Mouse (Mus musculus): ENCODE results near the gene St6galnac3. TPM values are rescaled to one million over a fixed set of nuclear protein-coding genes. Genes with fewer than 3 reads are reported as not detected.

St6galnac3 gene
- polyA plus RNA-seq, 1 experiment from 2014 or later: 31.0 TPM

DNA sequence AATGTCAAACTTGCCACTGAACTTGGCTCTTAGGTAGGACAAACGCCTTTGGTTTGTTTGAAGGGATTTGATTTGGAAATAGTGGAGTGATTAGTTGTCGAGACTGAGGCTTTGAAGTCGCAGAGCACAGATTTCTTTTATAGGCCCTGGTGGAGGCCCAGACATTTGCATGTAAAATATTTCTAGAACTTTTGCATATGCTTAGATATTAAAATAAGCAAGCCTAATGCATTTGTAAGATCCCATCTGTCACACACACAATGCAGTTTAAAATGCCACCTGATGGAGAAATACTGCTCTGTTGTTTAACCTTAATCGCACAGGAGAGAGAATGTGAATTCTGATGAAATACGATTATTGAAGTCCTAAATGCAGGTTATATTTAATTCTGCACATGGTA lies 380.0 kb downstream of the St6galnac3 start:
- Histone ChIP-seq H3K4me3 (ENCODE audit: low read length) (no peak overlapping the region), H3K27ac (ENCODE audit: low read length) (no peak overlapping the region), H3K9me3 (ENCODE audit: control insufficient read depth, low read length) (no peaks in the 10 kb centered on the region), H3K36me3 (ENCODE audit: control insufficient read depth, insufficient read depth, low read length) (no peaks in the 10 kb centered on the region), H3K27me3 (replicated peaks; ENCODE audit: control insufficient read depth, insufficient read depth, low read length) (no peaks in the 10 kb centered on the region), H3K4me1 (ENCODE audit: control insufficient read depth, insufficient read depth, low read length) (0 out of 2 replicates have a peak, but pooled peaks cover 4% of the 10 kb centered on the region), H3K4me2 (ENCODE audit: low read depth, low read length) (no peak overlapping the region), H3K9ac (ENCODE audit: low read depth, low read length) (no peak overlapping the region)
- ATAC-seq: no peak
- WGBS: 80% methylated on average over 5 of the region's 5 CpGs

DNA sequence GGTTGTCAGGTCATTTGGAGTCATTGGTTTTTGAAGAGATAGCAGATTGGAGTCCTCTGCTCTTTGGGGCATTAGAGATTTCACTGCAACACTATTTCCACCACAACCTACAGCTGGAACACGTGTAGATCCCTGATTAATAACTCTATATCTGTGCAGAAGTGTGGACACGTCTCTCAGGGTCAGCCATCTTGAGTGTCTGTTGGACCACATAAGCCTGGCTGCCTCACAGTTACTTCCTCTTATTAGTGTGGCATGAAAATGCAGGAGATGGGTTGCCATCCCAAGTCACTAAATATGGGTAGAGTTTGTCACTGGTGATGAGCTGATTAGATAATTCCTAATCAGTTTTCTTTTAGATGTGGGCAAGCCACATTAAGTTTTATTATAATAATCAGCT lies 385.0 kb downstream of the St6galnac3 start:
- WGBS: 69% methylated on average over 2 of the region's 2 CpGs
- Histone ChIP-seq H3K4me2 (ENCODE audit: low read depth, low read length) (no peak overlapping the region), H3K9me3 (ENCODE audit: control insufficient read depth, low read length) (no peaks in the 10 kb centered on the region), H3K4me3 (ENCODE audit: low read length) (no peak overlapping the region), H3K27ac (ENCODE audit: low read length) (no peak overlapping the region), H3K4me1 (ENCODE audit: control insufficient read depth, insufficient read depth, low read length) (0 out of 2 replicates have a peak, but pooled peaks cover 2% of the 10 kb centered on the region), H3K9ac (ENCODE audit: low read depth, low read length) (no peak overlapping the region), H3K36me3 (ENCODE audit: control insufficient read depth, insufficient read depth, low read length) (no peaks in the 10 kb centered on the region), H3K27me3 (replicated peaks; ENCODE audit: control insufficient read depth, insufficient read depth, low read length) (no peaks in the 10 kb centered on the region)
- ATAC-seq: no peak

DNA sequence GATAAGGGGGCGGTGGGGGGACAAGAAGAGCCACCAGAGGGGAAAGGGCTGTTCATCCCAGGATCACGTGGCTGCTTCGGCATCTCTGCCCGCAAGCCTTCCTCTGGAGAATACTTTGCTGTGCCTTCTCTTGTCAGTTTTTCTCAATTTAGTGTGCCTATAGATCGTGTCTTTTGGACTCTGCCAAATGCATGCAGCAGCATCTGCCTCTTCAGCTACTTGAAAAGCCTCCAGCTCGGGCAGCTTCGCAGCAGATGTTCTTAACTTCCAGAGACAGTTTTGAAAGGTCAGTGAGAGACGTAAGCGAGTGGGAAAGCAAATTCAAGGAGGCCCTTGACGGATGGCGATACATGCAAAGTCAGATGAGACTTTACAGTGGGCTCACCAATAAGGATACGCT lies 385.9 kb downstream of the St6galnac3 start:
- WGBS: 63% methylated on average over 12 of the region's 12 CpGs

GRCm38 (mm10) chr3:153337779-153338178 lies 387.2 kb downstream of the St6galnac3 start:
- ATAC-seq: no peak
- Histone ChIP-seq H3K36me3 (ENCODE audit: control insufficient read depth, insufficient read depth, low read length) (no peaks in the 10 kb centered on the region), H3K4me2 (ENCODE audit: low read depth, low read length) (no peak overlapping the region), H3K4me1 (ENCODE audit: control insufficient read depth, insufficient read depth, low read length) (0 out of 2 replicates have a peak, but pooled peaks cover 2% of the 10 kb centered on the region), H3K9me3 (ENCODE audit: control insufficient read depth, low read length) (no peaks in the 10 kb centered on the region), H3K4me3 (ENCODE audit: low read length) (no peak overlapping the region), H3K27ac (ENCODE audit: low read length) (no peak overlapping the region), H3K27me3 (replicated peaks; ENCODE audit: control insufficient read depth, insufficient read depth, low read length) (no peaks in the 10 kb centered on the region), H3K9ac (ENCODE audit: low read depth, low read length) (no peak overlapping the region)
- WGBS: 92% methylated on average over 3 of the region's 3 CpGs

More for the DNA sequence above, 385.9 kb downstream of the St6galnac3 start:
- no peak overlapping the region for H3K4me3 ChIP-seq (ENCODE audit: low read length)
- H3K4me2 ChIP-seq (ENCODE audit: low read depth, low read length): no peak overlapping the region
- no peak overlapping the region for H3K9ac ChIP-seq (ENCODE audit: low read depth, low read length)
- no peaks in the 10 kb centered on the region for H3K9me3 ChIP-seq (ENCODE audit: control insufficient read depth, low read length)
- H3K27ac ChIP-seq (ENCODE audit: low read length): no peak overlapping the region
- no peaks in the 10 kb centered on the region for H3K36me3 ChIP-seq (ENCODE audit: control insufficient read depth, insufficient read depth, low read length)
- 0 out of 2 replicates have a peak, but pooled peaks cover 2% of the 10 kb centered on the region for H3K4me1 ChIP-seq (ENCODE audit: control insufficient read depth, insufficient read depth, low read length)
- no peak for ATAC-seq
- no peaks in the 10 kb centered on the region for H3K27me3 ChIP-seq (replicated peaks; ENCODE audit: control insufficient read depth, insufficient read depth, low read length)

DNA sequence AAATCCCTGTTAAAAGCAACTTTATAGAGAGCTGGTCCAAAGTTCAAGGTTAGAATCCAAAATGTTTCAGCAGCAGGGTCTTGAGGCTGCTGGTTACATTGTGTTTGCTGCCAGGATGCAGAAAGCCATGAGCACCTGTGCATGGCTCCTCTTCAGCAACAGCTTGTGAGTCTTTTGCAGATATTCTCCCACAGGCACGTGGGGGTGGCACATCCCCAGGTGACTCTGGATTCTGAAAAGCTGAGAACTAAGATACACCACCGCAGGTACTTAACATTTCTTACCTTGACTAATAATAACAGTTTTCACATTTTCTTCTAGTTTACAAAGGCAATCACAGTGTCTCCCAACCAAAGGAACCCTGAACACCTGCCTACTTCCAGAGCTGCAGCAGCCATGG lies 387.8 kb downstream of the St6galnac3 start:
- WGBS: 88% methylated on average over 2 of the region's 2 CpGs
- Histone ChIP-seq H3K27ac (ENCODE audit: low read length) (no peak overlapping the region), H3K36me3 (ENCODE audit: control insufficient read depth, insufficient read depth, low read length) (no peaks in the 10 kb centered on the region), H3K27me3 (replicated peaks; ENCODE audit: control insufficient read depth, insufficient read depth, low read length) (no peaks in the 10 kb centered on the region), H3K9ac (ENCODE audit: low read depth, low read length) (no peak overlapping the region), H3K9me3 (ENCODE audit: control insufficient read depth, low read length) (no peaks in the 10 kb centered on the region), H3K4me3 (ENCODE audit: low read length) (no peak overlapping the region), H3K4me1 (ENCODE audit: control insufficient read depth, insufficient read depth, low read length) (0 out of 2 replicates have a peak, but pooled peaks cover 2% of the 10 kb centered on the region), H3K4me2 (ENCODE audit: low read depth, low read length) (no peak overlapping the region)
- no peak for ATAC-seq

GRCm38 (mm10) chr3:153334152-153334825 lies 390.7 kb downstream of the St6galnac3 start:
- no peak for ATAC-seq
- H3K4me1 ChIP-seq (ENCODE audit: control insufficient read depth, insufficient read depth, low read length): 0 out of 2 replicates have a peak, but pooled peaks cover under 1% of the 10 kb centered on the region
- no peak overlapping the region for H3K4me3 ChIP-seq (ENCODE audit: low read length)
- H3K4me2 ChIP-seq (ENCODE audit: low read depth, low read length): no peak overlapping the region
- H3K36me3 ChIP-seq (ENCODE audit: control insufficient read depth, insufficient read depth, low read length): no peaks in the 10 kb centered on the region
- no peak overlapping the region for H3K27ac ChIP-seq (ENCODE audit: low read length)
- H3K27me3 ChIP-seq (replicated peaks; ENCODE audit: control insufficient read depth, insufficient read depth, low read length): no peaks in the 10 kb centered on the region
- no peak overlapping the region for H3K9ac ChIP-seq (ENCODE audit: low read depth, low read length)
- 55% methylated on average over 5 of the region's 5 CpGs for WGBS
- no peaks in the 10 kb centered on the region for H3K9me3 ChIP-seq (ENCODE audit: control insufficient read depth, low read length)

- Histone ChIP-seq H3K27me3 (replicated peaks; ENCODE audit: control insufficient read depth, insufficient read depth, low read length) (no peaks in the 10 kb centered on the region), H3K36me3 (ENCODE audit: control insufficient read depth, insufficient read depth, low read length) (no peaks in the 10 kb centered on the region), H3K4me3 (ENCODE audit: low read length) (no peak overlapping the region), H3K27ac (ENCODE audit: low read length) (no peak overlapping the region), H3K9me3 (ENCODE audit: control insufficient read depth, low read length) (no peaks in the 10 kb centered on the region), H3K4me1 (ENCODE audit: control insufficient read depth, insufficient read depth, low read length) (no peaks in the 10 kb centered on the region), H3K4me2 (ENCODE audit: low read depth, low read length) (no peak overlapping the region), H3K9ac (ENCODE audit: low read depth, low read length) (no peak overlapping the region)
- 72% methylated on average over 3 of the region's 3 CpGs for WGBS
- ATAC-seq: no peak
Observed at GRCm38 (mm10) chr3:153324307-153324706, 400.7 kb downstream of the St6galnac3 start.

GRCm38 (mm10) chr3:153323446-153323845 lies 401.5 kb downstream of the St6galnac3 start:
- WGBS: 79% methylated on average over 8 of the region's 8 CpGs
- no peak overlapping the region for H3K9ac ChIP-seq (ENCODE audit: low read depth, low read length)

GRCm38 (mm10) chr3:153313583-153313982 lies 411.4 kb downstream of the St6galnac3 start:
- ATAC-seq: no peak
- 77% methylated on average over 7 of the region's 9 CpGs for WGBS
- no peak overlapping the region for H3K4me3 ChIP-seq (ENCODE audit: low read length)

More at GRCm38 (mm10) chr3:153323446-153323845, 401.5 kb downstream of the St6galnac3 start:
- Histone ChIP-seq H3K4me3 (ENCODE audit: low read length) (no peak overlapping the region), H3K27ac (ENCODE audit: low read length) (no peak overlapping the region), H3K4me2 (ENCODE audit: low read depth, low read length) (no peak overlapping the region), H3K36me3 (ENCODE audit: control insufficient read depth, insufficient read depth, low read length) (no peaks in the 10 kb centered on the region), H3K9me3 (ENCODE audit: control insufficient read depth, low read length) (no peaks in the 10 kb centered on the region), H3K27me3 (replicated peaks; ENCODE audit: control insufficient read depth, insufficient read depth, low read length) (no peaks in the 10 kb centered on the region), H3K4me1 (ENCODE audit: control insufficient read depth, insufficient read depth, low read length) (no peaks in the 10 kb centered on the region)
- ATAC-seq: no peak

DNA sequence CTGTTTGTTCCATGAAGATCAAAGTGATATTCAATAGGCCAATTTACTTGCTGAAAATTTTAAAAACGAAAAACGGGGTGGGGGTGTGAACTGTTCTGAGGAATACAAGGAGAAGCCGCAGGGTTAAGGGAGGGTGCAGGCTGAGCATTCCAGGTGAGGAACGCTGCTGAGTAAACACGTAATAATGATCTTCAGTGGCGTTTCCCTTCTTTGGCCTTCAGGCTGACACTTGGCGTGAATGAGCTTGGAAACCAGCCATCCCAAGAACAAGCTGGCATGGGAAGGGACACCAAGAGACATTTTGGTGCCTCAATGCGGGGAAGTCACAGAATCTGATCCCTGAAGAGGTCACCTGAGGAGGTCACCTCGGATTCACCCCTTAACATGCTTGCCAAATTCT lies 411.8 kb downstream of the St6galnac3 start:
- Histone ChIP-seq H3K4me2 (ENCODE audit: low read depth, low read length) (no peak overlapping the region), H3K27ac (ENCODE audit: low read length) (no peak overlapping the region), H3K9me3 (ENCODE audit: control insufficient read depth, low read length) (no peaks in the 10 kb centered on the region), H3K27me3 (replicated peaks; ENCODE audit: control insufficient read depth, insufficient read depth, low read length) (no peaks in the 10 kb centered on the region), H3K9ac (ENCODE audit: low read depth, low read length) (no peak overlapping the region), H3K36me3 (ENCODE audit: control insufficient read depth, insufficient read depth, low read length) (no peaks in the 10 kb centered on the region), H3K4me3 (ENCODE audit: low read length) (no peak overlapping the region), H3K4me1 (ENCODE audit: control insufficient read depth, insufficient read depth, low read length) (no peaks in the 10 kb centered on the region)
- WGBS: 79% methylated on average over 9 of the region's 9 CpGs
- no peak for ATAC-seq

More at GRCm38 (mm10) chr3:153313583-153313982, 411.4 kb downstream of the St6galnac3 start:
- no peak overlapping the region for H3K9ac ChIP-seq (ENCODE audit: low read depth, low read length)
- no peak overlapping the region for H3K27ac ChIP-seq (ENCODE audit: low read length)
- H3K9me3 ChIP-seq (ENCODE audit: control insufficient read depth, low read length): no peaks in the 10 kb centered on the region
- no peaks in the 10 kb centered on the region for H3K36me3 ChIP-seq (ENCODE audit: control insufficient read depth, insufficient read depth, low read length)
- H3K4me2 ChIP-seq (ENCODE audit: low read depth, low read length): no peak overlapping the region
- H3K27me3 ChIP-seq (replicated peaks; ENCODE audit: control insufficient read depth, insufficient read depth, low read length): no peaks in the 10 kb centered on the region
- no peaks in the 10 kb centered on the region for H3K4me1 ChIP-seq (ENCODE audit: control insufficient read depth, insufficient read depth, low read length)
